ENCODE assay signal across 8 mouse cellular contexts in the genomic region with DNA sequence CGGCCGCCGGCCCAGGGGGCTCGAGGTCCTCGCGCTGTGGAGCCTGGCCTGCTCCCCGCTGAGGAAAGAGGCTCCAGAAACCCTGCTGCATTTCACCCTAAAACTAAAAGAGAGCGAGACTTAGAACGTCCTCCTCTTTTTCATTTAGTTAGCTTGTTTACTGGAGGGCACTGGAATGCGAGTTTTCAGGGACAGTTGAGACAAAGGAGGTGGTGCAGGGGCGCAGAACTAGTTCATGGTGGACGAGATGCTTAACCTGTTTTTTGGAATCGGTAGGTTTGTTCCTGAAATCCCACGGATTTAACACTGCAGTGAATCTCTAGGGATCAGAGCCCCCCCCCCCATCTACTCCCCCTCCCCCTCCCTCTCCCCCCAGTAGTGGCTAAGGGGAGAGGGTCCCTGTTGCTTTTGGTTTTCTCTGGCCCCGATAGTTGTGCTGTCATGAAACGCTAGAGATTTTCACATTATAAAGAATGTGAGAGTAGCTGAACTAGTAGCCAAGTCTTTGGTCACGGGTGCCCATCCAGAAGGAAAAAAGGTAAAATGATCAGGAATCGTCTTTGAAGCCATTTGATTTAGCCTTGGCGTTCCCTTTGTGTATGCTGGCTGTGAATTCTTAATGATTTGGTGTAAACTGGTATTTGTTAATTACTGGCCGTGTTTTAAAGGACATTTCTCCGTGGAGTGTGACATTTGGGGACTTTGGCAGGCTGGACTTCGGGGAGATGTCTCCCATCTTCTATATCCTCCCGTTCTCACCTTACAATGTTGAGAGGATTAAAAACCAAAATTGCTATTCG. TPM values are rescaled to one million over a fixed set of nuclear protein-coding genes. Genes with fewer than 3 reads are reported as not detected.
A peak's percentile ranks its signal among the peaks of the same experiment; 100 is the strongest.
DNase-seq lines count a peak whose midpoint lies in the region; ATAC-seq and TF ChIP-seq lines count a peak whose summit lies in the region.

No protein-coding gene starts in this region.

- H3K4me1 ChIP-seq in heart, adult 2 months (ENCODE audit: control insufficient read depth, insufficient read depth, low read length) = peaks cover 5% of the 10 kb centered on the region
- H3K4me1 ChIP-seq in G1E (ENCODE audit: insufficient read depth, low read depth, low read length) = peaks cover 57% of the 10 kb centered on the region
- peaks cover 32% of the 10 kb centered on the region for H3K4me1 ChIP-seq in forebrain, embryonic 16.5 days (replicated peaks; ENCODE audit: control insufficient read depth, insufficient read depth, low read length)
- peaks cover 39% of the 10 kb centered on the region for H3K4me1 ChIP-seq in liver, embryonic 13.5 days (replicated peaks)

- TF ChIP-seq POLR2A in heart, adult 2 months (IDR thresholded peaks at IDR 0.05; ENCODE audit: insufficient read depth, low read depth, low read length) = no peak

- H3K9ac ChIP-seq in heart, adult 2 months (ENCODE audit: low read depth, low read length) = peak overlapping the region; percentile 96
- H3K9ac ChIP-seq in forebrain, embryonic 16.5 days (replicated peaks; ENCODE audit: low read depth, low read length) = peak overlapping the region; percentile 93
- peak overlapping the region; percentile 89 for H3K9ac ChIP-seq in liver, embryonic 13.5 days

- no peaks in the 10 kb centered on the region for H3K36me3 ChIP-seq in heart, adult 2 months (ENCODE audit: control insufficient read depth, insufficient read depth, low read length)
- H3K36me3 ChIP-seq in G1E (replicated peaks) = peaks cover 7% of the 10 kb centered on the region
- no peaks in the 10 kb centered on the region for H3K36me3 ChIP-seq in forebrain, embryonic 16.5 days (ENCODE audit: control insufficient read depth, insufficient read depth)
- H3K36me3 ChIP-seq in liver, embryonic 13.5 days = no peaks in the 10 kb centered on the region

- H3K9me3 ChIP-seq in G1E (replicated peaks) = no peaks in the 10 kb centered on the region
- H3K9me3 ChIP-seq in forebrain, embryonic 16.5 days (ENCODE audit: control insufficient read depth, low read length) = no peaks in the 10 kb centered on the region
- no peaks in the 10 kb centered on the region for H3K9me3 ChIP-seq in liver, embryonic 13.5 days (replicated peaks)

- H3K27me3 ChIP-seq in heart, adult 2 months (ENCODE audit: control insufficient read depth, insufficient read depth, low read length) = no peaks in the 10 kb centered on the region
- H3K27me3 ChIP-seq in G1E (ENCODE audit: insufficient read depth, low read length) = no peaks in the 10 kb centered on the region
- H3K27me3 ChIP-seq in forebrain, embryonic 16.5 days (replicated peaks; ENCODE audit: control insufficient read depth, insufficient read depth, low read length) = no peaks in the 10 kb centered on the region
- 0 out of 2 replicates have a peak, but pooled peaks cover 16% of the 10 kb centered on the region for H3K27me3 ChIP-seq in liver, embryonic 13.5 days

- H3K4me2 ChIP-seq in forebrain, embryonic 16.5 days (ENCODE audit: low read length) = peak overlapping the region; percentile 79
- peak overlapping the region; percentile 98 for H3K4me2 ChIP-seq in liver, embryonic 13.5 days

- 7% methylated on average over 24 of the region's 24 CpGs for WGBS in heart, adult 2 months
- under 1% methylated on average over 24 of the region's 24 CpGs for WGBS in forebrain, embryonic 16.5 days
- WGBS in liver, embryonic 13.5 days (ENCODE audit: insufficient replicate concordance) = 6% methylated on average over 24 of the region's 24 CpGs

- H3K79me2 ChIP-seq in heart, adult 2 months (replicated peaks; ENCODE audit: control insufficient read depth, insufficient read depth, low read length) = peaks cover 3% of the 10 kb centered on the region

- no peak for DNase-seq in heart, adult 2 months
- no peak for DNase-seq in heart, adult 8-10 months (ENCODE audit: low spot score)
- DNase-seq in G1E (ENCODE audit: low spot score) = no peak
- DNase-seq in liver, embryonic 13.5 days = no peak
- DNase-seq in adrenal gland, postnatal 14 days = no peak
- DNase-seq in ovary, postnatal 10 days (ENCODE audit: low spot score) = no peak
- DNase-seq in layer of hippocampus, adult 9-10 months (ENCODE audit: low spot score) = no peak

- no peak for TF ChIP-seq CTCF in heart, adult 2 months (IDR thresholded peaks at IDR 0.05)
- no peak for TF ChIP-seq CTCF in G1E (IDR thresholded peaks at IDR 0.05; ENCODE audit: low read depth, low read length)

- no peak for TF ChIP-seq EP300 in heart, adult 2 months (IDR thresholded peaks at IDR 0.05; ENCODE audit: insufficient read depth, low read depth, low read length)

- H3K4me3 ChIP-seq in heart, adult 2 months = peak overlapping the region; percentile 94
- H3K4me3 ChIP-seq in G1E (ENCODE audit: low read depth, low read length) = peak overlapping the region; percentile 95
- peak overlapping the region; percentile 73 for H3K4me3 ChIP-seq in forebrain, embryonic 16.5 days (replicated peaks; ENCODE audit: low read length)
- peak overlapping the region; percentile 78 for H3K4me3 ChIP-seq in liver, embryonic 13.5 days (replicated peaks)

- intact Hi-C loops in heart, adult 2 months (cut with DNase I) = loop anchor here (2.0 to 5.0 kb wide), 2 partner anchors 46 to 83 kb away; no protein-coding TSS in a partner anchor

- peak overlapping the region; percentile 89 for H3K27ac ChIP-seq in heart, adult 2 months
- H3K27ac ChIP-seq in forebrain, embryonic 16.5 days (ENCODE audit: low read length) = peak overlapping the region; percentile 97
- H3K27ac ChIP-seq in liver, embryonic 13.5 days = peak overlapping the region; percentile 53; the same call in 1 of the 2 replicates

- no peak for ATAC-seq in G1E (ENCODE audit: extremely low read depth, insufficient number of reproducible peaks, low FRiP score, poor library complexity, severe bottlenecking)
- peak; percentile 13 for ATAC-seq in forebrain, embryonic 16.5 days
- no peak; the same call in 1 of the 2 replicates for ATAC-seq in liver, embryonic 13.5 days (ENCODE audit: low read depth)

RNA-seq across cellular contexts. Expression of a gene that starts 0.8 kb away (rescaled TPM):
- 10 to 100 TPM; 49.5 to 53.2 TPM for total RNA-seq in heart, adult 2 months (2021)
- 26.6 and 31.8 TPM in 2 replicates for polyA plus RNA-seq in heart, adult 2 months (2012; rRNA removed)
- total RNA-seq in heart, adult 8-10 months (2022) = 10 to 100 TPM; 44.8 to 56.7 (median 53.0) TPM
- 195 and 199 TPM in 2 replicates for total RNA-seq in G1E (2014; fragmentation: Nextera tagmentation)
- total RNA-seq in G1E (2017) = 225 and 240 TPM in 2 replicates
- 80.8 and 103 TPM in 2 replicates for polyA plus RNA-seq in G1E (2012)
- polyA plus RNA-seq in forebrain, embryonic 16.5 days (2015; fragmentation: Nextera tagmentation; extraction: Ambion mirVana) = 65.0 and 69.2 TPM in 2 replicates
- 30.6 and 35.5 TPM in 2 replicates for polyA plus RNA-seq in liver, embryonic 13.5 days (2015; fragmentation: Nextera tagmentation; extraction: Ambion mirVana)
- total RNA-seq in adrenal gland, postnatal 14 days (2021) = 63.6 and 70.4 TPM in 2 replicates
